Mouse (Mus musculus): Measurements from ENCODE around the gene Prpsap1. TPM values are rescaled to one million over a fixed set of nuclear protein-coding genes. Genes with fewer than 3 reads are reported as not detected.

Prpsap1 gene
- total RNA-seq (2023), result 78.9 to 96.3 TPM (median 86.4 TPM) in 4 replicates

GRCm38 (mm10) chr11:116493795-116494252 lies at the start of gene Prpsap1:
TSS of gene Prpsap1 (minus strand) at chr11:116494202.

GRCm38 (mm10) chr11:116530187-116531147 lies 36.5 kb upstream of the Prpsap1 start, which contains the start of gene Sphk1:
TSS of gene Sphk1 (plus strand) at chr11:116530925.

GRCm38 (mm10) chr11:116466141-116466540 lies 27.9 kb downstream of the Prpsap1 start, which contains the start of gene Qrich2:
TSS of gene Qrich2 (minus strand) at chr11:116466241.

GRCm38 (mm10) chr11:116433356-116434286 lies 60.4 kb downstream of the Prpsap1 start, which contains the start of gene Ubald2:
TSS of gene Ubald2 (plus strand) at chr11:116434094.

Other genes starting within 250 kb of the Prpsap1 start
- gene Srp68, start 220.0 kb downstream of the Prpsap1 start, total RNA-seq (2023), result 52.0 to 58.7 TPM (median 55.8 TPM) in 4 replicates
- not detected in 4 replicates for gene Galr2, start 213.3 kb downstream of the Prpsap1 start, total RNA-seq (2023)
- 55.3 to 60.5 TPM (median 56.7 TPM) in 4 replicates for gene Exoc7, start 187.0 kb downstream of the Prpsap1 start, total RNA-seq (2023)
- gene Foxj1, start 158.8 kb downstream of the Prpsap1 start, total RNA-seq (2023), result 1.3 to 2.1 TPM (median 1.5 TPM) in 4 replicates
- gene Rnf157, start 81.2 kb downstream of the Prpsap1 start, total RNA-seq (2023), result 45.1 to 57.7 TPM (median 48.2 TPM) in 4 replicates
- gene Ubald2, start 60.1 kb downstream of the Prpsap1 start, total RNA-seq (2023), result 75.7 to 83.7 TPM (median 81.5 TPM) in 4 replicates
- gene Qrich2, start 28.0 kb downstream of the Prpsap1 start, total RNA-seq (2023), result not detected in 4 replicates
- gene Sphk1, start 36.7 kb upstream of the Prpsap1 start, total RNA-seq (2023), result 0.24 to 0.78 TPM (median 0.37 TPM) in 4 replicates
- gene Ube2o, start 87.2 kb upstream of the Prpsap1 start, total RNA-seq (2023), result 20.7 to 31.3 TPM (median 27.4 TPM) in 4 replicates
- gene Aanat, start 92.2 kb upstream of the Prpsap1 start, total RNA-seq (2023), result not detected in 4 replicates
- 83.2 to 91.5 TPM (median 87.7 TPM) in 4 replicates for gene Rhbdf2, start 132.8 kb upstream of the Prpsap1 start, total RNA-seq (2023)
- gene Prcd, start 159.3 kb upstream of the Prpsap1 start, total RNA-seq (2023), result not detected in 4 replicates
- gene Cygb, start 160.1 kb upstream of the Prpsap1 start, total RNA-seq (2023), result not detected in 4 replicates

Measured in B cell, adult 62 days (primary cell).